Mouse (Mus musculus) neural tube, embryonic 13.5 days (tissue): ENCODE data around the gene Ccl12. TPM values are rescaled to one million over a fixed set of nuclear protein-coding genes. Genes with fewer than 3 reads are reported as not detected.
A peak's percentile ranks its signal among the peaks of the same experiment; 100 is the strongest.

ENCODE experiments used
- ATAC-seq: fragments of 200-750 bp; cut with Nextera tagmentation; 2 replicates; pipeline ENCODE4 v1.8.0; 2017; ENCODE audit warnings: low read depth, mild to moderate bottlenecking, moderate TSS enrichment, moderate library complexity
- H3K27ac ChIP-seq: fragments of 300-500 bp; sonication (generic); replicated peaks from 2 replicates; pipeline ENCODE4 v1.5.1; 2015; ENCODE audit warnings: moderate library complexity, mild to moderate bottlenecking, inconsistent platforms
- H3K27me3 ChIP-seq: fragments of 300-500 bp; sonication (generic); 2 replicates; pipeline ENCODE4 v1.6.1; 2015; ENCODE audit warnings: mild to moderate bottlenecking, inconsistent platforms
- H3K36me3 ChIP-seq: fragments of 300-500 bp; sonication (generic); 2 replicates; pipeline ENCODE4 v1.6.1; 2015; ENCODE audit warnings: mild to moderate bottlenecking, inconsistent platforms
- H3K4me1 ChIP-seq: fragments of 300-500 bp; sonication (generic); replicated peaks from 2 replicates; pipeline ENCODE4 v1.6.1; 2015; ENCODE audit warnings: inconsistent platforms
- H3K4me2 ChIP-seq: fragments of 300-500 bp; sonication (generic); 2 replicates; pipeline ENCODE4 v1.6.1; 2015; ENCODE audit warnings: inconsistent platforms, mild to moderate bottlenecking, moderate library complexity
- H3K4me3 ChIP-seq: fragments of 300-500 bp; sonication (generic); 2 replicates; pipeline ENCODE4 v1.5.1; 2015; ENCODE audit warnings: mild to moderate bottlenecking, inconsistent platforms
- H3K9ac ChIP-seq: fragments of 300-500 bp; sonication (generic); 2 replicates; pipeline ENCODE4 v1.6.1; 2015; ENCODE audit warnings: moderate library complexity, mild to moderate bottlenecking, inconsistent platforms
- H3K9me3 ChIP-seq: fragments of 300-500 bp; sonication (generic); 2 replicates; pipeline ENCODE4 v1.6.1; 2016; ENCODE audit warnings: inconsistent platforms
- WGBS: fragments of 180-500 bp; shearing (Covaris S2); methylation state at CpG from one replicate; pipeline ENCODE4 v1.1.7; 2015; 5-methylcytosine and 5-hydroxymethylcytosine counted together
- polyA plus RNA-seq: library from polyadenylated mRNA; unstranded; fragments of >200 nt; fragmentation: Nextera tagmentation; extraction: Ambion mirVana; gene quantifications from 2 replicates; pipeline ENCODE4 v1.2.1, GENCODE M21; 2015

Gene Ccl12
- polyA plus RNA-seq, 1 experiment from 2014 or later: 3.6 TPM

GRCm38 (mm10) chr11:82084360-82084759 is 17.3 kb upstream of the Ccl12 start:
- no peaks in the 10 kb centered on the region for H3K4me1 ChIP-seq
- H3K4me3 ChIP-seq: no peak overlapping the region
- H3K27me3 ChIP-seq: no peaks in the 10 kb centered on the region
- no peak overlapping the region for H3K9ac ChIP-seq
- whole genome bisulfite sequencing: 64% methylated on average over 3 of the region's 3 CpGs
- H3K36me3 ChIP-seq: no peaks in the 10 kb centered on the region
- peak; percentile 65; the same call in 1 of the 2 replicates for ATAC-seq
- no peak overlapping the region for H3K4me2 ChIP-seq
- H3K9me3 ChIP-seq: no peaks in the 10 kb centered on the region
- H3K27ac ChIP-seq: no peak overlapping the region

- Histone ChIP-seq H3K4me3 (no peak overlapping the region), H3K9ac (no peak overlapping the region), H3K4me1 (no peaks in the 10 kb centered on the region), H3K9me3 (no peaks in the 10 kb centered on the region), H3K4me2 (no peak overlapping the region), H3K27me3 (no peaks in the 10 kb centered on the region), H3K27ac (no peak overlapping the region), H3K36me3 (no peaks in the 10 kb centered on the region)
- ATAC-seq: no peak
- WGBS: 89% methylated on average over 10 of the region's 10 CpGs
Measured at GRCm38 (mm10) chr11:82099511-82100323, 1.9 kb upstream of the Ccl12 start.

GRCm38 (mm10) chr11:82101087-82101486 is 558 bp upstream of the Ccl12 start:
- H3K4me3 ChIP-seq: no peak overlapping the region
- no peaks in the 10 kb centered on the region for H3K27me3 ChIP-seq
- H3K9me3 ChIP-seq: no peaks in the 10 kb centered on the region
- H3K4me1 ChIP-seq: no peaks in the 10 kb centered on the region
- no peak overlapping the region for H3K27ac ChIP-seq
- no peak overlapping the region for H3K9ac ChIP-seq
- H3K36me3 ChIP-seq: no peaks in the 10 kb centered on the region
- H3K4me2 ChIP-seq: no peak overlapping the region
- no peak for ATAC-seq
- 75% methylated on average over 4 of the region's 4 CpGs for WGBS

GRCm38 (mm10) chr11:82109611-82110010 is 8.0 kb downstream of the Ccl12 start:
- Histone ChIP-seq H3K4me3 (no peak overlapping the region), H3K27me3 (no peaks in the 10 kb centered on the region), H3K4me2 (no peak overlapping the region), H3K36me3 (no peaks in the 10 kb centered on the region), H3K4me1 (no peaks in the 10 kb centered on the region), H3K9me3 (no peaks in the 10 kb centered on the region), H3K9ac (no peak overlapping the region), H3K27ac (no peak overlapping the region)
- no peak for ATAC-seq

DNA sequence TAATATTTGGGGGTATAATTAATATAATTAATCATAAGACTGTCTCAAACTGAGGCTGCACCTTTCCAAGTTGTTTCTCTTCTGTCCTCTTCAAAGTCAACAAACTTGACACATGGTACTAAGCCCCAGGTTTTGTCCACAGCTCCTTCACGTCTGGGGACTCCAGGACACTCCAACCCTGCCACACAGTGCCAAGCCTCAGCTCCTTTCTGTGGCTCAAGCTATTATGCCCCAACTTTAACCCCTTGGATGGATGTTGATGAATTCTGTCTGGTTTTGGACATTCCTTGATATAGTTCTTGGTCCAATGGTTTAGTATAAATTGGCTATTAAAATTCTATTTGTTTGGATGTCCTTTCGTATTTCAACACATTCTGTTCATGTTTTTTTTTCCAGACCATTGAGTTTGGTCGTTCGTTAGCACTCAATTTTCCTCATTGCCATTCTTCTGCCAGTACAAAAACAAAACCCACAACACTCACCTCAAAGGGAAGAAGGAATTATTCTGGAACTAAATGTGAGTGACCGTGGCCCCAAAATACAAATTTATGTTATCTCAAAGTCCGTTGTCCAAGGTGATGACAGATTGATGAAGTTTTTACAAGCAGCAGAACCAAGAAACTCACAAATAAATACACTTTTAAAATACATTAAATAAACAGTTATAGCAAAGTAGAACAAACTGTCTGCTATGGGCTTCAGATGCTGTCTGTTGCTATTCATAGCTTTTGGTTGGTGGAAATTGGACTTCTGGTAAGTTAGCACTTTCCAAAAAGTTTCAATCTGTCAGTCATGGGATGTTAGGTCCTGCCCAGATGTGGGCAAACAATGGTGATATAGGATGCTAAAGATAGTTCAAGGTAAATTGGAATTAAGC is 9.0 kb downstream of the Ccl12 start:
- Histone ChIP-seq H3K27ac (no peak overlapping the region), H3K36me3 (no peaks in the 10 kb centered on the region), H3K4me2 (no peak overlapping the region), H3K9ac (no peak overlapping the region), H3K4me1 (no peaks in the 10 kb centered on the region), H3K27me3 (no peaks in the 10 kb centered on the region), H3K4me3 (no peak overlapping the region), H3K9me3 (no peaks in the 10 kb centered on the region)
- ATAC-seq: no peak
- WGBS: 69% methylated on average over 6 of the region's 6 CpGs

DNA sequence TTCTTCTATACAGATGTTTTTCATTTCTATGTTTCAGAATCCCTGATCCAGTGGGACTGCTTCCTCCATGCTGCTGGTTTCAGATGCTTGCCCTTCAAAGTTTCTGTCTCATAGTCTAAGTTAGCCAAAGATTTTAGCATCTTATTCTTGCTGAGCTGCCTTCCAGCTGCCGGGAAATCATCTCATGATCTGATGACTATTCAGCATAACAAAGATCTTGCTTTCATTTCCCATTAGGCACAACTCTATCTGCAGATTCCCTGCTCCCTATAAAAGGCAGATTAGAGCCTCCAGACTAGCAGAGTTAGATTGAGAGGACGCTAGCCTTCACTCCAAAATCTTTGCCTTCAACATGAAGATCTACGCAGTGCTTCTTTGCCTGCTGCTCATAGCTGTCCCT is 13.2 kb downstream of the Ccl12 start, which contains the start of gene Ccl8:
Ccl8 (plus strand) TSS at position 301 of the 400 bp plus-strand sequence.
- Histone ChIP-seq H3K4me3 (no peak within 1 kb of the TSS), H3K4me2 (no peak within 1 kb of the TSS), H3K36me3 (no peaks in the 10 kb centered on the region), H3K27ac (no peak within 1 kb of the TSS), H3K4me1 (no peaks in the 10 kb centered on the region), H3K9me3 (no peaks in the 10 kb centered on the region), H3K27me3 (no peaks in the 10 kb centered on the region), H3K9ac (no peak within 1 kb of the TSS)
- no peak for ATAC-seq
- 87% methylated on average over 3 of the region's 3 CpGs for WGBS

- WGBS: 91% methylated on average over 3 of the region's 3 CpGs
Measured at GRCm38 (mm10) chr11:82116041-82116440, 14.4 kb downstream of the Ccl12 start.

GRCm38 (mm10) chr11:82132977-82133376 is 31.3 kb downstream of the Ccl12 start:
- H3K4me2 ChIP-seq: no peak overlapping the region
- no peaks in the 10 kb centered on the region for H3K4me1 ChIP-seq
- no peak for ATAC-seq
- no peaks in the 10 kb centered on the region for H3K9me3 ChIP-seq
- H3K27ac ChIP-seq: no peak overlapping the region
- H3K4me3 ChIP-seq: no peak overlapping the region
- no peaks in the 10 kb centered on the region for H3K27me3 ChIP-seq
- H3K36me3 ChIP-seq: no peaks in the 10 kb centered on the region
- 86% methylated on average over 1 of the region's 1 CpGs for WGBS
- no peak overlapping the region for H3K9ac ChIP-seq

More at GRCm38 (mm10) chr11:82116041-82116440, 14.4 kb downstream of the Ccl12 start:
- no peak overlapping the region for H3K27ac ChIP-seq
- ATAC-seq: no peak
- H3K9me3 ChIP-seq: no peaks in the 10 kb centered on the region
- no peak overlapping the region for H3K4me2 ChIP-seq
- H3K27me3 ChIP-seq: no peaks in the 10 kb centered on the region
- H3K9ac ChIP-seq: no peak overlapping the region
- no peak overlapping the region for H3K4me3 ChIP-seq
- no peaks in the 10 kb centered on the region for H3K4me1 ChIP-seq
- H3K36me3 ChIP-seq: no peaks in the 10 kb centered on the region

GRCm38 (mm10) chr11:82136196-82136595 is 34.6 kb downstream of the Ccl12 start:
- no peak overlapping the region for H3K4me2 ChIP-seq
- 88% methylated on average over 2 of the region's 2 CpGs for WGBS
- no peaks in the 10 kb centered on the region for H3K36me3 ChIP-seq
- no peak overlapping the region for H3K27ac ChIP-seq
- peaks cover 10% of the 10 kb centered on the region for H3K4me1 ChIP-seq
- no peaks in the 10 kb centered on the region for H3K27me3 ChIP-seq
- H3K4me3 ChIP-seq: no peak overlapping the region
- ATAC-seq: no peak
- H3K9me3 ChIP-seq: no peaks in the 10 kb centered on the region
- no peak overlapping the region for H3K9ac ChIP-seq

DNA sequence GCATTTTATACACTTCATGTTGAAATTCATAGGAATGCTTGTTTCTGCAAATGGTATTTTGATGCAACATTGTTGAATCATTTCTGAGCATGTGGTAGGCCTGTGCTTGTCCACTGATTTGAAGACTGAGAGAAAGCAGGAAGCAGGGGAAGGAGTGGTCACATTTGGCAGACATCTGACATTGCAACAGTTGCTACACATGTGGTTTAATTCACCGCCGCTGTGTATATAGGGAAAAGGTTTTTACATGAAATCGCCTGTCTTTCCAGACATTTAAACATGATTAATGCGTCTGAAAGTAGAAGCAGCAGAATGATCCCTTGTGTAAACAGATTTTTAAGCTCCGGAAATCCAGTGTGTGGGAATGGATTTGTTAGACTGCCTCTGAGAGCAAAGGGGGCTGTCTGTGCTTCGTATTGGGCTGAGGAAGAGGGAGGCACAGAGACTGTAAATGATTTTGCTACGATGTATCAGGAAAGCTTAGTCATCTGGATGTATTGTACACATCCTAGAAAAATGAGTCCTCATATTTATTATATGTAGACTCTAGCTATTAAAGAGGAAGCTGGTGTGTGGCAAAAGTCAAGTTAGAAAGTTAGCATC is 37.9 kb downstream of the Ccl12 start:
- 58% methylated on average over 7 of the region's 7 CpGs for WGBS
- Histone ChIP-seq H3K4me1 (peaks cover 10% of the 10 kb centered on the region), H3K27me3 (no peaks in the 10 kb centered on the region), H3K9me3 (no peaks in the 10 kb centered on the region), H3K4me2 (no peak overlapping the region), H3K36me3 (no peaks in the 10 kb centered on the region), H3K27ac (0 out of 2 replicates have a peak overlapping the region, but pooled peaks have one; percentile 46), H3K4me3 (no peak overlapping the region), H3K9ac (no peak overlapping the region)
- ATAC-seq: no peak
